Mouse (Mus musculus) v-Abl transformed pro-B cells (cell line): ENCODE results near the gene Fth1.

Experiments
- in situ Hi-C, 2 experiments: fragments of 400-800 bp; cut with MboI; formaldehyde crosslinking; loops; one replicate each; pipeline ENCODE4 v1.15.1; 2025; ENCODE audit not compliant: unreplicated experiment in 2 of 2

Gene Fth1

GRCm38 (mm10) chr19:9980258-9980657 lies at the start of gene Fth1:
Gene Fth1, plus strand, starts transcription at chr19:9980598.
- in situ Hi-C loops: no loop called here

DNA sequence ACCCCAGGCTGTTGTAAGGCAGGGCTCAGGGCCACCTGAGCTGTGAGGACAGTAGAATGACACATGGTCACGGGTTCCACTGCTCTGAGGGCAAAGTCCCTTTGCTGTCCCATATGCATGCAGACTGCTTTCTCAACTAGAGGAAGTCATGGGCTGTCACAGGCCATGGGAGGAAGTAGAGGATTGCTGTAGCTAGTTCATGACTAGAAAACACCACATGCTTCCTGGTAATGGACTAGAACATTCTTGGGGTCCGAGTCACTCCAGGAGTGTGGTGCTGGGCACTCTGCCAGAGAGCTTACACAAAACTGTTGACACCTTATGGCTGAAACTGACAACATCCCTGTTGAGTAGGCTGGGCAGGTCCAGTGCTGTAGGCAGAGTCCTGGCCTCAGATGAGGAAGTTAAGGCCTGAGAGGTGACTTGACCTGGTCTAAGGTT lies 49.2 kb upstream of the Fth1 start:
- in situ Hi-C loops: loop anchor here in 1 of 2 experiments (25.0 kb wide), 1 partner anchor 656 kb away; the partner anchor contains the start of genes Cyb561a3 and Tmem138

DNA sequence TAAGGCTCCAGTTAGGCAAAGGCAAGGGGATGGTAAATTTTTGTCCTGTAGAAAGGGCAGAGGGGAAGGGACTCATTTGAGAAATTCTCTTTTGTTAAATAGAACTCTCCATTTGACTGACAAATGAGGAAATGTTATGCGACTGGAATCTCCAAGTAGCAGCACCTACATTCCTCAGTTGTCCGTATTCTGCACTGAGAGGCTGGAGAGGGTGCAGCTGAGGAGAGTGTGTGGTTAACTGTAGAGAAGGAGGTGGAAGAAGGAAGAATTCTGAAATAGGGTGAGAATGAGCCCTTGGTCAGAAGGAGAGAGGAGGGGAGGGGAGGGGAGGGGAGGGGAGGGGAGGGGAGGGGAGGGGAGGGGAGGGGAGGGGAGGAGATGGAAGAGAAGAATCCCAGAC lies 46.5 kb upstream of the Fth1 start:
- in situ Hi-C loops: loop anchor here in 1 of 2 experiments (25.0 kb wide), 1 partner anchor 653 kb away; the partner anchor contains the start of genes Cyb561a3 and Tmem138

DNA sequence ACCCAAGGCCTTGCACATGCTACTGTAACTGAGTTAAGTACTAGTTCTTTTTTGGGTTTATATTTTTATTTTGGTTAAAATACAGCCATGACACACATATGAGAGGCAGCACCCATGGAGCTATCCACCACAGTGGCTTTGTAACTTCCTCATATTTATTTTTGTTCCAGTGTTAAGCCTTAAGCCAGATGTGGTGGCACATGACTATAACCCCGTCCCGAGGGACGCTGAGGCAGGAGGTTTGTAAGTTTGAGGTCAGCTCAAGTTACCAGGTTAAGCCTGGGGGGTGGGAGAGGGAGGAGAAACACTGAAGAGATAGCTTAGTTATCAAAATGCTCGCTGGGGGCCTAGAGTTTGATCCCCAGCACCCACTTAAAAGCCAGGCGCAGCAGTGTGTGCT lies 43.8 kb upstream of the Fth1 start:
- in situ Hi-C loops: loop anchor here in 1 of 2 experiments (25.0 kb wide), 1 partner anchor 651 kb away; the partner anchor contains the start of genes Cyb561a3 and Tmem138

DNA sequence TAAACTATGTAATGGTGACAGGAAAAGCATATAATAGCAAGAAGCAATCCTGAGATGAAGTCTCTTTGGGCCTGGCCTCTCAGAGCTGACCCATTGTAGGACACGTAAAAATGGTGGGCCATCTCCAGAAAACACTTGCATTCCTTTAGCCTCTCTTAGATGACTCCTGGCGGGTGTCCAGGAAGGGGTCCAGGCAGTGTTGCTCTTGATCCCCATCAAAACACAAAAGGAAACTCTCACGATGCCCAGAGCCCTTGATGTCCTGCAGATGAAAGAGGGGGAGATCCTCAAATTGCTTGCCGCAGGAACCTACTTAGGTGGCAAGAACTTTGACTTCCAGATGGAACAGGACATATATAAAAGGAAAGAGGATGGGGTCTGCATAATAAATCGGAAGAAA lies 43.0 kb upstream of the Fth1 start:
- in situ Hi-C loops: loop anchor here in 1 of 2 experiments (25.0 kb wide), 1 partner anchor 650 kb away; the partner anchor contains the start of genes Cyb561a3 and Tmem138

DNA sequence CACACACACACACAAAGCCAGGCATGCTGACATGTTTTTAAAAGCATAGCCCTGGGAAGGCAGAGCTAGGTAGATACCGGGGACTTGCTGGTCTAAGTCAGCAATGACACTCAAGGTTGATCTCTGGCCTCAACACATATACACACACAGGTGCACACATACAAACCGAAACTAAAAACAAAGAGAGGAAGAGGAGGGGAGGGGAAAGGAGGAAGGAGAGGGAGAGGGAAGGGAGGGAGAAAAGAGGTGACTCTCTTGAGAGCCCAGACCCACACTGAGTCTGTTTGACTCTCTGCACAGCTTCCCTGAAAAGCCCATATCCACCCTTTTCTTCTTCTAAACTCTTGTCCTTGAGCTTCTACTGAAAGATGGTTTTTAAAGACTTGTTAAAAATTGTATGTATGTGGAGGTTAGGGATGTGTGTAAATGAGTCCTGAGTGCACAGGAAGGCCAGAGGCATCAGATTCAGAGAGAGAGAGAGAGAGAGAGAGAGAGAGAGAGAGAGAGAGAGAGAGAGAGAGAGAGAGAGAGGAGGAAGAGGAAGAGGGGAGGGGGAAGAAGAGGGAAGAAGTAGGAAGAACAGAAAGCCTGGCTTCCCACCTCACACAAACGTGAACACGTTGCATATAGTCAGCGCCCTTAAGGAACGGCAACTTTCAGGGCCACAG lies 42.1 kb upstream of the Fth1 start:
- in situ Hi-C loops: loop anchor here in 1 of 2 experiments (25.0 kb wide), 1 partner anchor 649 kb away; the partner anchor contains the start of genes Cyb561a3 and Tmem138

DNA sequence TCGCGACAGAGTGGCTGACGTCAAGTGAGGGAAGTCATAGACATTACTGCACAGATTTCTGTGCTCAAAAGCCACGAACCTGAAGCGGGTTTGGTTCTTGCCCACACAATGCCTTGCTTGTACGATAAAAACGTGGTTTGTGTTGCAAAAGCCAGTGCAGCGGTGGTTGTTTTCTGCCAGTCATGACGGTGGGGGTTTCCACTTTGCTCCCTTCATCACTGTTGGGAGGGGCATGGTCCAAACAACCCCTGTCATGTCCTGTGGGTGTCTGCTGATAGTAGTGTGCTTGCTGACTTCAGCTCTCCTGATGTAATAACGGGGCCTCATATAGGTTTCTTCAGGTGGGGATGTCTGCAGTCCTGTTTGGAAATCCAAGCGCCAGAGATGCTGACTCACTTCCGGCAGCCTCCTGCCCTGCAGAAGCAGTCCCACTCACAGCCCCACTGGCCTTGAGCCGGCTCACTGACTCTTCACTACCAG lies 41.5 kb upstream of the Fth1 start:
- in situ Hi-C loops: loop anchor here in 1 of 2 experiments (25.0 kb wide), 1 partner anchor 648 kb away; the partner anchor contains the start of genes Cyb561a3 and Tmem138

DNA sequence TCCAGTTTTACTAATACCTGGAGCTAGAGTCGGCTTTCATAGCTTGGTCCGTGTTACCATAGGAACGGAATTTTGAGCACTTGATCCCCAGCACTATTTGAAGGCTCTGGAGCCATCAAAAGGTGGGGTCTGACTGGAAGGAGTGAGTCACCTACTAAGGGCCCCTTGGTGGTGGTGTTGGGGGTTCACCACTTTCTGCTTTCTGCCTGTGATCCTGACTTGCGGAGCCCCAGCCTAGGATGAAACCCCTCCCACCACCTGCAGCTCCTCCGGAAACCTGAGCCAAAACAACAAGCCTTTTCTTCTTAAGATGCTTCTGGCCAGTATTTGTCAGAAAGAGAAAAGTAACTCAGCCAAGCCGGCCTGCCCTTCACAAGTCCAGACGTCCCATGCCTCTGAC lies 40.6 kb upstream of the Fth1 start:
- in situ Hi-C loops: loop anchor here in 1 of 2 experiments (25.0 kb wide), 1 partner anchor 647 kb away; the partner anchor contains the start of genes Cyb561a3 and Tmem138

- in situ Hi-C loops: loop anchor here in 1 of 2 experiments (25.0 kb wide), 1 partner anchor 646 kb away; the partner anchor contains the start of genes Cyb561a3 and Tmem138
These were observed 39.5 kb upstream of the Fth1 start for GRCm38 (mm10) chr19:9940903-9941302.

- in situ Hi-C loops: loop anchor here in 1 of 2 experiments (25.0 kb wide), 1 partner anchor 645 kb away; the partner anchor contains the start of genes Cyb561a3 and Tmem138
These were observed 38.6 kb upstream of the Fth1 start for GRCm38 (mm10) chr19:9941809-9942208.

DNA sequence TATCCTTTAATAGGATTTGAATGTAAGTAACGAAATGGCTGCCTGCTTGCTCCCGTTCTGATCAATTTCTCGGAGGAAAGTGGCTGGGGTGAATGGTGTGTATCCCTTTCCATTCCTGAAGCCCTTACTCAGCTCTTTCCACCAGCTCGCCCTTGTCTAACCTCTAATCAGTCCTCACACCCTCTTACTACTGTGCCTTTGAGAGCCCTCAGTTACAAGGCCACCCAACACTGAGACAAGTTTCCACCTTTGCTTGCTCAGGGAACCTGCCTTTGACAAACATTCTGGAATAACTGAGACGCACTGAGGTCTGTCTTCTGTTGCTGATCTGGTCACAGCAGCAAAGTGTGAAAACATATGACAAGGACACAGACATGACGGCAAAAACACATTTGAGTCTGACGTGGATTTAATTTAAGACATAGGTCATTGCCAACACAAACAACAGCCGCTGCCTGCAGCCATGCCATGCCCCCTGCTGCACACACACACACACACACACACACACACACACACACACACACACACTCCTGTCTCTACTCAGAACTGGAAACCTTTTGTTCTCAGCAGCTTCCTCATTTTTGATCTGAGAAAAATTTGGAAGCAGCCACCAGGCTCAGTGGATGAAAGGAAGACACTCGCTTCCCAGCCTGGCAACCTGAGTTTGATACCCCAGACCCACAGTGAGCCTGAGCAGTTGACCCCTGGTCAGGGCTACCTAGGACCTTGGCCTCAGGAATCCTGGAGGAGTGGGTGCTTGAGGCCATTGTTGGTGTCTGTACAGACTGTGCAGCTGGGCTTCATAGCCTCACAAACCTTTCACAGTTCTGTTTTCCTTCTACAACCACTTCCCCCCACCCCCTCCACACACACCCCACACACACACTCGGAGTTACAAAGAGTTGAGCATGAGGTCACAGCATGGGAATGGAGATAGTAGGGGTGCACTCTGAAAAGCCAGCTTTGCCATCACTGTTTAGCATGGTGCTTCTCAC lies 37.6 kb upstream of the Fth1 start:
- in situ Hi-C loops: loop anchor here in 1 of 2 experiments (25.0 kb wide), 1 partner anchor 644 kb away; the partner anchor contains the start of genes Cyb561a3 and Tmem138

DNA sequence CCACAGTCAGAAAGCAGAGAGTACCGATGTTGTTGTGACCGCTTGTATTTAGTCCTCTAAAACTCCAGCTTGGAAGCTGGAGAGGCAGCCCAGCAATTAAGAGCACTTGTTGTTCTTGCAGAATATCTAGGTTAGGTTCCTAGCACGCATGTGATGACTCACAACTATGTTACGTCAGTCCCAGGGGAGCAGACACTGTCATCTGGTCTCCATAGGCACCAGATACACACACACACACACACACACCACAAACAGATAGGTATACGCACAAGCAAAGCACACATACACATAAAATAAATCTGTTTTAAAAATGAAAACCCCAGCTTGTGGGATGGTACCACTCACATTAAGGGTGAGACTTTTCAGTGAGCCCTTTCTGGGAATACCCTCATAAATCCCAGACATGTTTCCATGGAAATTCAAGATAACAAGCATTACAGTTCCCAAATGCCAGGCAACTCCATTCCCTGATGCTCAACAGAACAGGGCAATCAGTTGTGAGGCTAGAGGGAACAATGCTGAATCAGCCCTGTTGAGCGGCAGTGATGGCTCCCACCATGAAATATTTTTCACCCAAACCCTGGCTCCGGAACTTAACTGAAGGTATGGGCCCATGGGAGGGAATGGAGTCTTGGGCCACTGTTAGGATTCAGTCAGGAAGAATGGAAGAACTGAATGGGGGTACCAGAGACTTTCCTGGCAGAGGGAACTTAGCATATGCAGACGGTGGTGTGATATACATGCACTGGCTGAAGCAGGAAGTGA lies 34.4 kb upstream of the Fth1 start:
- in situ Hi-C loops: loop anchor here in 1 of 2 experiments (25.0 kb wide), 1 partner anchor 641 kb away; the partner anchor contains the start of genes Cyb561a3 and Tmem138

- in situ Hi-C loops: loop anchor here in 1 of 2 experiments (25.0 kb wide), 1 partner anchor 640 kb away; the partner anchor contains the start of genes Cyb561a3 and Tmem138
These were observed 33.4 kb upstream of the Fth1 start for GRCm38 (mm10) chr19:9946986-9947385.

DNA sequence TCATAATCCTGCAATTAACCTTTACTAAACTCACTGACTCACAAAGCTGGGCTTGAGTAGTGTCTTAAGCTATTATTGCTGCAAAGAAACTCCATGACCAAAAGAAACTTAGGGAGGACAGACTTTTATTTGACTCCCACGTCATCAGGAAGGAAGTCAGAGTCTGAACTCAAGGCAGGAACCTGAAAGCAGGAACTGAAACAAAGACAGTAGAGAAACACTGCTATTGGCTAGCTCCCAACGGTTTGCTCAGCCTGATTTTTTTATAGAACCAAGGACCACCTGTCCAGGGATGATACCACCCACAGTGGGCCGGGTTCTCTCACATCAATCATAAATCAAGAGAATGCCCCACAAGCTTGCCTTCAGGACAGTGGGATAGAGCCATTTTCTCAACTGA lies 28.0 kb upstream of the Fth1 start:
- in situ Hi-C loops: loop anchor here in 1 of 2 experiments (25.0 kb wide), 1 partner anchor 635 kb away; the partner anchor contains the start of genes Cyb561a3 and Tmem138

DNA sequence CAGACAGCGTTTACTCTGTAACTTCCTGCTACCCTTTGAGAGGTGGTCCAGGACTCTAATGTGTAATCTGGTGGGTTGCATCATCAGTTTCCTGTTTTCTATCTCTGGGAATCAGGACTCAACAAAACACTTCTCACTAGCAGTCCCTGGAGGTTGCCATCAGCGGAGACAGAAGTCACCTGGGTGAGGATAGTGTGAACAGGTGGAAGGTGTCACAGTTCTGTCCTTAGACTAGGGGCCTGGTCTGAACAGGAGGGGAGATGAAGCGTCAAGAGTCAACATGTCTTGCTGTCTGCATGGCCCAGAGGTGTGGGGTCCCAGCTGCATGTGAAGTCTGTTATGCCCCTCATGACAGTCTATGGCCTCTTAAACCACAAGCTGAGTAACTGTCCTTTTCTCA lies 27.5 kb upstream of the Fth1 start:
- in situ Hi-C loops: loop anchor here in 1 of 2 experiments (25.0 kb wide), 1 partner anchor 634 kb away; the partner anchor contains the start of genes Cyb561a3 and Tmem138

DNA sequence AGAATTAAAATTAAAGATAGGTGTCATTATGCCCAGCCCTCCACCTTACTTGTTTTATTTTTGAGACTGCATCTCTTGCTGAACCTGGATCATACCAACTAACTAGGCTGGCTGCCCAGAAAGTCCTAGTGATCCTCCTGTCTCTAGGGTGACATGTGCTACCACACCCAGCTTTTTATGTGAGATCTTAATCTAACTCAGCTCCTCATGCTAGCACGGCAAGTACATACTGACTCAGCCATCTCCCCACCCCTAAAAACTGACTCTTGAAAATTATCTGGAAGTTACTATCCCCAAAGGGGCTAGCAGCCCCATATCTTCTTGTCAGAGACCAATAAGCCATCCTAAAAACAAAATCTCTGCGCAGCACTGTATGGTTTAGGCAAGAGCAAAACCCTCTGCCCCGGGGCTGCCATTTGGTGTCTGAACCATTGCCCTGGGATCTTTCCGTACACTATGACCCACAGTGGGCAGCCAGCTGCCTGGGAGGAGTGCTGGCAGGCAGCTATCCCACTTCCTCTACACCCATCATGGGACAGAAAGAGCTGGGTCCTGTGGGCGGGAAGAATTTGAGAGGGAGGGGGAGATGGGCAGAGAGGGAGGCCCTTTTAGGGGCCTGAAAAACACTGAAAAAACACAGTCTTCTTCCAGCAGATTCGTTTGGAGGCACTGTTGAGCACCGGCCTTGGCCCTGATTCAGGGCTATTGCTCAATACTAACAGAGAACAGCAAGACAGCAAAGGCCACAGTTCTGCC lies 26.2 kb upstream of the Fth1 start:
- in situ Hi-C loops: loop anchor here in 1 of 2 experiments (25.0 kb wide), 1 partner anchor 633 kb away; the partner anchor contains the start of genes Cyb561a3 and Tmem138

DNA sequence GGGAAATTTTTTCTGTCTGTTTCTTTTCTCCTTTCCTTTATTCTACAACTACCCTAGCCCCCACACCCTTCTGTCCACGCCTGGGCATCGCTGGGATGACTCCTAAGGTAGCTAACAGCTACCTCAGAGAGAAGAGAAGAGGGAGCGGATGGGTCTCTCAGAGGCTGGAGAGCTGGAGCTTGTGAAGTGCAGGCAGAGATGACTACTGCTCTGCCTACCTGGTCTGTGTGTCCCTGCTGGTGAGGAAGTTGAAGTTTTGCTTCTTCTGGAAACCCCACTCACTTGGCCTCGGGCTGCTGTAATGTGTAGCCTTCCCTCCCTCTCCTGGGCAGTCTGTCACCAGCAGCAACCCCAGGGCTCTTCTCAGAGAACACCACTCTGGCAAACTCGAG lies 25.6 kb upstream of the Fth1 start:
- in situ Hi-C loops: loop anchor here in 1 of 2 experiments (25.0 kb wide), 1 partner anchor 632 kb away; the partner anchor contains the start of genes Cyb561a3 and Tmem138

DNA sequence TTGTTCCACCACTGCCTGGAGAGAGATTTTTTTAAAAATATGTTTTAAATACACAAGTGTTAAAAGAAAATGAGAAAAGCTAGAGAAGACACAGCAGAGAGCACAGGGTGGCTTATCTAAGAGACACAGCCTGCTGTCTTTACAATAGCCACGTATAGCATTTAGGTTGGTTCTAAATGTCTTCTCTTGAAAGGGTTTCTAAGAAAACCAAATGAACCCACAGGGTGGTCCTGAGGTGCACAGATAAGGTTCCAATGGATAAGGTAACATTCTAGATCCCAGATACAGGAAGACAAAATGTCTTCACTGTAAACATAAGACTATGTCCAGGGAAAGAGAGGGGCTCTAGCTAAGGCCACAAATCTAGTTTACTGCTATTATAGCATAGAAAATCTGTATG lies 25.0 kb upstream of the Fth1 start:
- in situ Hi-C loops: loop anchor here in 1 of 2 experiments (25.0 kb wide), 1 partner anchor 632 kb away; the partner anchor contains the start of genes Cyb561a3 and Tmem138
